Mouse (Mus musculus) kidney, adult 9 months (tissue): ENCODE results near the gene Depdc7.

Experiments used
- DNase-seq: peaks from one replicate; pipeline ENCODE4 v3.0.0; 2022

The Depdc7 gene

DNA sequence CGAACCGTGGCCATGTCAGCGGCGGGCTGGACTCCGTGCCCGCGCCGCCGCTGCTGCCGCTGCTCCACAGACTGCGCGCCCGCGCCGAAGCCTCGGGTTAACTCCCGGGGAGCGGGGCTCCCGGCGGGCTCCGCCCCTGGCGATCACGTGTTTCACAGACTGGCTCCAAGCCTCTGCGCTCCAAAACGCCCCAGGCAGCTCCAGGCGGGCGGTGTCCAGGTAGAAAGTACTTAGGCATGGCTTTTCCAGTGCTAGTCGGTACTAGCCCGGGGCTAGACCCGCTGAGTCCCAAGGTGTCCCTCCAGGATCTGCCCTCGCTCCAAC lies at the start of gene Depdc7:
TSS of gene Depdc7 (minus strand) at position 138 of the 324 bp plus-strand sequence.
- DNase-seq = peak; percentile 94

- peak; percentile 50 for DNase-seq
Measured at GRCm38 (mm10) chr2:104774763-104775162, 32.1 kb upstream of the Depdc7 start.

- DNase-seq = no peak
Measured at GRCm38 (mm10) chr2:104768697-104769096, 26.0 kb upstream of the Depdc7 start.

DNA sequence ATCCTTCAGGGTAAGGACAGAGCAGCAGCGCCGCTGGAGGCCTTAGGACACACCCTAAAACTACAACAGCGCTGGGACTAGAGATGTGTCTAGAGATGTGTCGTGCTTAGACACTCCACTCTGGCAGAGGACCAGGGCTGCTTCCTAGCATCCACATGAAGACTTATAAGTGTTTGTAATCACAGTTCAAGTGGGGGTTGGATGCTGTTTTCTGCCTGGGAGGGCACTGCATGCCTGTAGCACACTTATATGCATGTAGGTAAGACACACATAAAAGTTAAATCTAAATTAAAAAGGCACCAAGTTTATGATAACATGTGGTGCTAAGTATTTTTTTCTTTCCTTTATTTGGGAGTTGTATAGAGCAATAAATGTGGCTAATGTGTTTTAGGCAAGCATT lies 21.3 kb upstream of the Depdc7 start:
- DNase-seq = no peak

- DNase-seq = no peak
Measured at GRCm38 (mm10) chr2:104763134-104763703, 20.5 kb upstream of the Depdc7 start.

DNA sequence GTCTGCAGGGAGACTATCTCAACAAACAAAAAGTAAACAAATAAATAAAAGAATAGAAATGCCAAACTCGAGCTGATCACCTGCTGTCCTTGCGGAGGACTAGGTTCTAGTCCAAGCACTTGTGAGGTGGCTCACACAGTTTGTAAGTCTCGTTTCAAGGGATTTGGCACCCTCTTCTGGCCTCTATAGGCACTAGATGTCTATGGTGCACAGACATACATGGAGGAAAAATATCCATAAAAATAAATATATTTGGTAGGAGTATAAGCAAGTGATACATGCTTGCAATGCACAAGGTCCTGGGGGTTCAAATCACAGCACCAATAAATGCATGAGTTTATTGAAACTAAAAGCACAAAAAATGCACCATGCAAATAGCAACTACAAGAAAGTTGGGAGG lies 7.9 kb upstream of the Depdc7 start:
- peak; percentile 61 for DNase-seq

- DNase-seq = peak; percentile 55
Measured at GRCm38 (mm10) chr2:104748652-104749183, 6.0 kb upstream of the Depdc7 start.

DNA sequence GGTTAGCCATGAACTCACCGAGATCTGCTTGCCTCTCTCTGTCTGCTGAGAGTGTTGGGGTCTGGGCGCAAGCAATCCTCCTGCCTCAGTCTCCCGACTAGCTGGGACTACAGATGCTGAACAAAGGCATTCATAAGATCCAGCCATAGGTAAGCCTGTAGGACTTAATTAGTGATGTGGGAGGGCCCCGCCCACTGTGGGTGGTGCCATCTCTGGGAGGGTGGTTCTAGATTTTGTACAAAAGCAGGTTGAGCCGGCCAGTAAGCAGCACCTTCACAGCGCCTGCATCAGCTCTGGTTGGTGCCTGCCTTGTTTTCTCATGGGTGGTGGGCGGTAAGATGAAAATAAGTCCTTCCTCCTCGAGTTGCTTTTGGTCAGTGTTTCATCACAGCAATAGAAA lies 3.6 kb upstream of the Depdc7 start:
- DNase-seq = no peak

DNA sequence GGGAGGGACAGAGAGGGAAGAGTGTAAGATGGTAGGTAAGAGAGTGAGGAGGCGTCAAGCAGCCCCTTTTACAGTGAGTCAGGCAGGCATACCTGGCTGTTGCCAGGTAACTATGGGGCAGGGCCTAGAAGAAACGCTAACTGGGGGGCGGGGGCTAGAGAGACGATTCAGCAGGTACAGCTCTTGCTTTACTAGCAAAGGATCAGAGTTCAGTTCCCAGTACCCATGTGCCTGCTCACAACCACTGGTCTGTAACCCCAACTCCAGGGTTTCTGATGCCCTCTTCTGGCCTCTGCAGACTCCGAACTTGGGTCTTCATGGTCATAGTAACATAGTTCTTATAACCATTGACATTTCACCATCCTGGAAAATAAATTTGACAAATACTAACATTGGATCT lies 1.3 kb upstream of the Depdc7 start:
- peak; percentile 54 for DNase-seq

DNA sequence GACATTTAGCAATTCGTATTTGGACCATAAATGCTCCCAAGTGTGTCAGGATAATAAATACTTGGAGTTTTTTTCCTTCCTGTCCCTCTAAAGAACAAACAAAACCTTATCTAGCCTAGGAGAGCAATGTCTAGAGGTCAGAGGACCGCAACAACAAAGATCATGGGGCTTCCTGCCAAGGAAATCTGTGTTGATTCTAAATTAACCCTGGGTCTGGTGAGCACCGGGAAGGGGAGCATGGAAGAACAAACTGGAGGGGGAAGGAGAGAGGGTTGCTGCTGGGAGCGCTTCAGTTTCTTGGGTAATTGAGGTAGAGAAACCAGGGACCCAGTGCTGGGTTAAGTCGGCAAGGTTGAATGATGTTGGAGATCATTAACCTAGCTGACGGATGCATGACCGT lies 482 bp upstream of the Depdc7 start:
- DNase-seq = peak; percentile 87

- DNase-seq = no peak
Measured at GRCm38 (mm10) chr2:104741896-104742740, 560 bp downstream of the Depdc7 start.

- no peak for DNase-seq
Measured at GRCm38 (mm10) chr2:104741015-104741758, 1.5 kb downstream of the Depdc7 start.

DNA sequence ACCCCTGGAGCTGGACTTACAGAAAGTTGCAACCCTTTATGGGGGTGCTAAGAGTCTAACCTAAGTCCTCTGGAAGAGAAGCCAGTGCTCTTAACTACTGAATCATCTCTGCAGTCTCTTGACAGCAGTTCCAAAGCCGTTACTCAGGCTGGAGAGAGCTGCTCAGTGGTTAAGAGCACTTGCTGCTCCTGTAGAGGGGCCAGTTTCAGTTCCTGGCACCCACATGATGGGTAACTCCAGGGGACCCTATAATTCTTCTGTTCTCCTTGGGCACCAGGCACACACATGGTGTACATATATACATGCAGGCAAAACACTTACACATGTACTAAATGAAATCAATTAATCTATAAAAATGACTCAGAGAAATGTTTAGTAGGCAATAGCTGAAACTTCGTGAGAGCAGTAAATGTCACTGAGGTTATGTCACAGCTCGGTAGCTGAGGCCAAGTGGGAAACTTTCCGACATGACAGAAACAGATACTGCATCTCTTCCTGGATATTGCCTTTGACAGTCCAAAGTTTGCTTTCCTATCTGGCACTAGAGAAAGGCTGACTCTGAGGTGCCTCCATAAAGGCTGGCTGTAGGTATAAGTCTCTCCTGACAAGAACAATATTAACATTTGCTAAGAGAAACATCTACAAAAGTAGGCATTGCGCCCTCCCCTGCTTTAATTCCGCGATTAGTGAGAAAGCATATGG lies 2.3 kb downstream of the Depdc7 start:
- peak; percentile 24 for DNase-seq

- no peak for DNase-seq
Measured at GRCm38 (mm10) chr2:104739691-104740090, 3.0 kb downstream of the Depdc7 start.

- no peak for DNase-seq
Measured at GRCm38 (mm10) chr2:104736241-104736640, 6.4 kb downstream of the Depdc7 start.

DNA sequence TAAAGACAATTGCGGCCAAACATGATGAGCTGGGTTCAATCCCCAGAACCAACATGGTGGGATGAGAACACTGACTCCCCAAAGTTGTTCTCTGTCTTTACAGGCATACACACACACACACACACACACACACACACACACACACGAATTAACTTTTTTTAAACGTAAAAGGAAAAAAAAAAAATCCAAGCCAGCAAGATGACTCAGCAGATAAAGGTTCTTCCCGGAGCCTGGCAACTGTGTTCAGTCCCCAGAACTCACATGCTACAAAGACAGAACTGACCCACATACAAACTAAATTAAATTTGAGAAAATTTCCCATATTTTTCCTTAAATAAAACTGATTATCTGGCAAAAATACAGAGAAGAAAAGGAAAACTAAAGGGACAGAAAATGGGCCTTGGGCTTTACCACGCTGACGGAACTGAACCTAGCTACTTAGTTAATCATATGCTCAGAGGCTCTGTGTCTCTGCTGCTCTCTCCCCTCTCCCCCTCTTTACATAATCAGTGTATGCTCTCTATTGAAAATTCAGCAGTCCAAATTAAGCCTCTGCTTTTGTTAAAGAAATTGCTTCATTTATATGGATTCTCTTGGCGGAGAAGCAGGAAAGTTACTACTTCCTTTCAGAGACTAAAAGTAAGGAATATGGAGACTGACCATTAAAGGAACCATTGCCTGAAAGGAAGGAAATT lies 10.0 kb downstream of the Depdc7 start:
- DNase-seq = peak; percentile 36

DNA sequence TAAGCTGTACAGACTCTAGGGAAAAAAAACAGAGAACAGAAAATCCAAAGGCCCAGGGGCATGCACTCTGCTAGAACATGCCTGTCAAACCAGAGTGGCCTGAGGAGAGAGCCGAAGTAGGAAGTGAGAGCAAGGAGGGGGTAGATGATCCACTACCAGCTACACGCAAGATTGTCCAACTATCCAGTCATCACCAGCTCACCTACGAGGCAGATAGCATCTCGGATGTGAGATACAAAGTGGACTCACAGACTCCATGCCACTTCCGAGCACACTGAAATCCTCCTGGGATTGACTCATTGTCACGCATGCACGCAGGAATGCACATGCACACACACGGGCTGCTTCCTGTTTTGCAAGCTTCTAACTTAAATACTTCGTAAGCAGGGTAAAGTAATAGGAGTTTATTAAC lies 10.6 kb downstream of the Depdc7 start:
- DNase-seq = no peak

DNA sequence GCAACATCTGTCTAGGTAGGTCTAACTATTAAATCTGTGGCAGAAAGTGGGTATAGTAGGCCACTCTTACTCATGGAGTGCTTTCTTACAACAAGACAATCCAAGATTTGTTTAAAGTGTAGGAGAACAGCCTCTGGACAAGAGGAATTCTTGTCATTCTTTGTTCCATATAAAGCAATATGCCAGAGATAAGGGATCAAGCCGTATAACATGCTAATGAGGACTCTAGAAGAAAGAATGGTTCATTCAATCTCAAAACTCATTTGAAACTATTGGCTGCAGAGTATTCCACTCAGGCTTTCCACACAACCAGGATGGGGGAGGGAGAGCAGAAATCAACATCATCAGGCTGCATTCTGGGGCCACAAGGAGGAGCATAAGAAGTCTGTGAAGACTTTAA lies 15.3 kb downstream of the Depdc7 start:
- DNase-seq = no peak

DNA sequence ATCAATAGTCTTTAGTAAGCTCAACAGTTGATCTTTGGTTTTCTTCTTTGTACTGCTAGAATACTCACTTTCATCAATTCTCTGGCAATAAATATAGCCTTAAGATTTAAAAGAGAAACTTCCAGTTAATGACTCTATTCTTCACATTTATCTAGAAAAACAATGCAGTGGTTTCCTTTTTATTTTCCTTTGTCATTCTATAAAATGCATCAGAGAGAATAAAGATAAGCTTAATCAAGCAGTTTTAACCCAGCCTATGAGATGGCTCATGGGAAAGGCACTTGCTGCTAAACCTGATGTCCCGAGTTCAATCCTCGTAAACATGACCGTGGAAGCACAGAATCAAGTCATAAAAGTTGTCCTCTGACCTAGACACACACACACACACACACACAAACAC lies 20.7 kb downstream of the Depdc7 start:
- no peak for DNase-seq

- no peak for DNase-seq
Measured at GRCm38 (mm10) chr2:104717827-104718226, 24.9 kb downstream of the Depdc7 start.

GRCm38 (mm10) chr2:104717231-104717735 lies 25.4 kb downstream of the Depdc7 start:
- no peak for DNase-seq

DNA sequence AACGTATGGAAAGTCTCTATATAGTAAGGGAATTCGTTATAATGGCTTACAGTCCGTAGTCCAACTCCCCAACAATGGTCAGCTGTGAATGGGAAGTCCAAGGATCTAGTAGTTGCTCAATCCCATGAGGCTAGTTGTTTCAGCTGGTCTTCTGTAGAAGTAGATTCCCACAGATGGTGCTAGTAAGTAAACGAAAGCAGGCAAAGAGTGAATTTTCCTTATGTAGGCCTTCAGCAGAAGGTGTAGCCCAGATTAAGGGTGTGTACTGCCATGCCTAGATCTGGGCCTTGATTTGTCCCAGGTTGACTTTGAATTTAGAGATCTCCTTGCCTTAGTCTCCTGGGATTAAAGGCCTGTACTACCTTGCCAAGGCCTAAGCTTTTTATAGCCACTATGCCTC lies 26.4 kb downstream of the Depdc7 start, which contains the start of gene Pin1rt1:
TSS of gene Pin1rt1 (minus strand) at position 101 of the 400 bp plus-strand sequence.
- DNase-seq = no peak
